Mouse (Mus musculus) retina, postnatal 7 days (tissue): Measurements from ENCODE around the gene Limk2.
A peak's percentile ranks its signal among the peaks of the same experiment; 100 is the strongest.

ENCODE experiments used
- DNase-seq: peaks from one replicate; pipeline ENCODE4 v3.0.0-alpha.2; 2012; ENCODE audit warnings: low read depth, low spot score

The Limk2 gene

GRCm38 (mm10) chr11:3371599-3372295 is 37.2 kb downstream of the Limk2 start:
- no peak for DNase-seq

- peak; percentile 61 for DNase-seq
Measured at GRCm38 (mm10) chr11:3370928-3371598, 37.9 kb downstream of the Limk2 start.

GRCm38 (mm10) chr11:3370162-3370561 is 38.8 kb downstream of the Limk2 start:
- no peak for DNase-seq

- no peak for DNase-seq
Measured at GRCm38 (mm10) chr11:3369449-3369848, 39.5 kb downstream of the Limk2 start.

GRCm38 (mm10) chr11:3368983-3369382 is 40.0 kb downstream of the Limk2 start:
- DNase-seq, result no peak

- no peak for DNase-seq
Measured at GRCm38 (mm10) chr11:3366411-3366810, 42.6 kb downstream of the Limk2 start.

- no peak for DNase-seq
Measured at GRCm38 (mm10) chr11:3362854-3363253, 46.1 kb downstream of the Limk2 start.

- no peak for DNase-seq
Measured at GRCm38 (mm10) chr11:3352990-3353585, 55.9 kb downstream of the Limk2 start.

GRCm38 (mm10) chr11:3352131-3352530 is 56.9 kb downstream of the Limk2 start:
- DNase-seq, result no peak

- no peak for DNase-seq
Measured at GRCm38 (mm10) chr11:3349343-3349695, 59.7 kb downstream of the Limk2 start.

GRCm38 (mm10) chr11:3348576-3349342 is 60.2 kb downstream of the Limk2 start:
- DNase-seq, result no peak

- DNase-seq, result no peak
Measured at GRCm38 (mm10) chr11:3347835-3348195, 61.2 kb downstream of the Limk2 start.

GRCm38 (mm10) chr11:3347091-3347834 is 61.7 kb downstream of the Limk2 start:
- peak; percentile 88 for DNase-seq

- DNase-seq, result no peak
Measured at GRCm38 (mm10) chr11:3346351-3346750, 62.6 kb downstream of the Limk2 start.

GRCm38 (mm10) chr11:3344916-3345315 is 64.1 kb downstream of the Limk2 start:
- no peak for DNase-seq

- no peak for DNase-seq
Measured at GRCm38 (mm10) chr11:3341476-3341875, 67.5 kb downstream of the Limk2 start.

- no peak for DNase-seq
Measured at GRCm38 (mm10) chr11:3337961-3338360, 71.0 kb downstream of the Limk2 start.

- DNase-seq, result peak; percentile 38
Measured at GRCm38 (mm10) chr11:3337173-3337955, 71.6 kb downstream of the Limk2 start.

- no peak for DNase-seq
Measured at GRCm38 (mm10) chr11:3336602-3337001, 72.4 kb downstream of the Limk2 start.

GRCm38 (mm10) chr11:3335651-3336216 is 73.3 kb downstream of the Limk2 start:
- no peak for DNase-seq
